Mouse (Mus musculus): ENCODE results near the gene Echdc2.
A peak's percentile ranks its signal among the peaks of the same experiment; 100 is the strongest.
"Not testable (repeated sequence)": the region's sequence is repeated elsewhere in the genome, so short reads cannot be mapped to it uniquely, and the experiment has no call there.

Gene Echdc2

GRCm38 (mm10) chr4:108165152-108165895, at the start of gene Echdc2:
Echdc2 (plus strand) TSS chr4:108165437.
- peak; percentile 58 for DNase-seq

GRCm38 (mm10) chr4:108116466-108116865, 48.8 kb upstream of the Echdc2 start:
- DNase-seq = no peak

- DNase-seq = peak; percentile 6
Observed at GRCm38 (mm10) chr4:108117488-108117887, 47.7 kb upstream of the Echdc2 start.

- peak; percentile 94 for DNase-seq
Observed at GRCm38 (mm10) chr4:108117924-108118876, 47.0 kb upstream of the Echdc2 start.

GRCm38 (mm10) chr4:108124104-108124503, 41.1 kb upstream of the Echdc2 start:
- DNase-seq = no peak

- no peak for DNase-seq
Observed at GRCm38 (mm10) chr4:108126260-108126659, 39.0 kb upstream of the Echdc2 start.

GRCm38 (mm10) chr4:108127516-108127915, 37.7 kb upstream of the Echdc2 start:
- no peak for DNase-seq

- no peak for DNase-seq
Observed at GRCm38 (mm10) chr4:108128339-108128738, 36.9 kb upstream of the Echdc2 start.

GRCm38 (mm10) chr4:108130452-108130851, 34.8 kb upstream of the Echdc2 start:
- no peak for DNase-seq

- no peak for DNase-seq
Observed at GRCm38 (mm10) chr4:108136938-108137337, 28.3 kb upstream of the Echdc2 start.

GRCm38 (mm10) chr4:108143178-108143577, 22.1 kb upstream of the Echdc2 start:
- not testable (repeated sequence) for DNase-seq

- no peak for DNase-seq
Observed at GRCm38 (mm10) chr4:108143778-108144177, 21.5 kb upstream of the Echdc2 start.

GRCm38 (mm10) chr4:108144880-108145279, 20.4 kb upstream of the Echdc2 start, which contains the start of gene Scp2:
Scp2 (minus strand) TSS chr4:108144998.
- no peak for DNase-seq

GRCm38 (mm10) chr4:108145554-108145953, 19.7 kb upstream of the Echdc2 start:
- not testable (repeated sequence) for DNase-seq

GRCm38 (mm10) chr4:108155141-108155540, 10.1 kb upstream of the Echdc2 start:
- not testable (repeated sequence) for DNase-seq

- DNase-seq = no peak
Observed at GRCm38 (mm10) chr4:108161936-108162335, 3.3 kb upstream of the Echdc2 start.

- no peak for DNase-seq
Observed at GRCm38 (mm10) chr4:108163291-108163690, 1.9 kb upstream of the Echdc2 start.

GRCm38 (mm10) chr4:108166874-108167273, 1.6 kb downstream of the Echdc2 start:
- no peak for DNase-seq

GRCm38 (mm10) chr4:108168056-108168455, 2.8 kb downstream of the Echdc2 start:
- DNase-seq = no peak

- DNase-seq = no peak
Observed at GRCm38 (mm10) chr4:108182278-108182677, 17.0 kb downstream of the Echdc2 start.

- no peak for DNase-seq
Observed at GRCm38 (mm10) chr4:108192821-108193323, 27.6 kb downstream of the Echdc2 start.

GRCm38 (mm10) chr4:108196277-108196855, 31.1 kb downstream of the Echdc2 start:
- no peak for DNase-seq

GRCm38 (mm10) chr4:108199236-108199635, 34.0 kb downstream of the Echdc2 start:
- no peak for DNase-seq
